Mouse (Mus musculus): ENCODE measurements around the gene Serpina3b.

The Serpina3b gene

DNA sequence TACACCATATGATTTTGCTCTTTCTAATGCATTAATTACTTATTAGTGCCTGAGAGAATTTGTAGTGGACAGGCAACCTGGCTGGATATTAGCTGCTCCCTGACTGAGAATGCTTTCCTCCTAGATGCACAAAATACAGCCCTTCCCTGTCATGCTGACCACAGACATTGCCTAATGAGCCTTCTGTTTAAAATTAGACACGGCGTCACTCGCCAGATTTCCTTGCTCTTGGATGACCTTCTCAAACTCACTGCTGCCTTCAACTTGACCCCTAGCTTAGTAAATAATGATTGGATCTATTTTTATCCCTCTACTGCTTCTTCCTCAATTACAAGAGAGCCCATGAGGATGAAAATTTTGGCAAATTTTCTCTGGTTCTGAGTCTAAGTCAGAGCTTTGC lies 47.0 kb downstream of the Serpina3b start:
- no peak for DNase-seq (ENCODE audit: low read depth, low spot score)

DNA sequence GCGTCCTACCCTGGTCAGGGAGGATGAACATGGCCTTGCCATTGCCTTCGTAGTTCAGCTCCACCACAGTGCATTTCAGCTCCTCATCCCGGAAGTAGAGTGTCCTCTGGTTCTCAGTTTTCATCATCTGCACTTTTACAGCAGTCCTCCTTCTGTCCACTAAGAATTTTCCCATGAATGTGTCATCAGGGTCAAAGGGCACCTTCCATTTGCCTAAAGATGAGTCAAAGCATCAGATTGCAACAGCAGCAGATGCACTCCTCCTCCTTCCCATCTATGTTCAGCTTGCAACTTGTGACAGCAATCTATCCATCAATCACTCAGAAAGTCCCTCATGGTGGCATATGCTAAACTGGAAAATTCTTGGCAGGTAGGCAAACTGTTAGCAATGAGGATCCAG lies 47.8 kb downstream of the Serpina3b start:
- DNase-seq (ENCODE audit: low read depth, low spot score): no peak

DNA sequence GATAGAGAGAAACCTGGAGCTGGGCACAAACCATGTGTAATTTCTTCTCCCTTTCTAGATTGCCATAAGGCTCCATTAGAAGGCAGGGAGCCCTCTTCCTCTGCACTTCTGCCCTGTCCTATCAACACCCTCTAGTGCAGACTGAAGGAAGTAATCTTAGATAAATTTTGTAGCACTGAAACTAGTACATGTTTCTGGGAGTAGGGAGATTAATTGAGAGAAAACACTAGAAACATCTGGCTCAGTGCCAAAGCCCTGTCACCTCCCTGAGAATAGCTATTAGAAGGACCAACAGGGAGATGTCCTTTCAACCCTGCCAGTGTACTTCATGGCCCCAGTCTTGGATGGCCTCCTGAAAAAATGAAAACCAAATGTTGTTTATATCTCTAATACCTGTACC lies 50.8 kb downstream of the Serpina3b start:
- DNase-seq (ENCODE audit: low read depth, low spot score): no peak

DNA sequence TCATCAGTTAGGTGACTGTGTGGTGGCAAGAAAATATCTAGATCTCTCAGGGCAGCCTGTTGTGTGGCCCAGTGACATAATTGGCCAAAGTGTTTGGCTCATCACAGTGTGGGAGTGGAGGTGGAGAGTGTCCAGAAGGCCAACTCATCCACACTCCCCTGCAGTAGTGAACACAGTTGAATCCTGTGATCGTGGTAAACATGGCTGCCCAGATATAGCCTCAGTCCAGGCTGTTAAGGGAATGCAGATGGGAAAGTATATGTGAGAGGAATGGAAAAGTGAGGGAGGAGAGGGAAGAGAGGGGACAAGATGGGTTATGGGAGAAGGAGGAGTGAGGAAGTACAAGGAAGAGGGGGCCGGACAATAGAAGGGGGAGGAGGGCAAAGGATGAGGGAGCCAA lies 51.2 kb downstream of the Serpina3b start:
- DNase-seq (ENCODE audit: low read depth, low spot score): no peak

DNA sequence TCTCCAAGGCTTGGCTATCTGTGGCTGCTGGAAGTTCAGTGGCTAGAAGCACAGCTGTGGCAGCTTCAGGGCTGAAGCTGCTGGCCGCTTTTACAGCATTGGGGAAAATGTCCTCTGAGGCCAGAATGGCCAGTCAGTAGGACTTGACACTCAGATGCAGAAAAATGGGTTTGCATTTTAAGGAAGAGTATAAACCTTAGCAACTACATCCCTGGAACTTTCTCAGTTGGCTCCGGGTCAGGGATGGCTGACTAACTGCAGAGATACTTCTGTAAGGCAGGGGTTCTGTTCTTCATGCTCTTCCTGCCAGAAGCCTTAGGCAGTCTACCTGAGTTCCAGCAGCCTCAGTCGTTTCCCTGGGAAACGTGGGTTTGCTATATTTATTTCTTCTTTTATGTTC lies 57.2 kb downstream of the Serpina3b start:
- DNase-seq (ENCODE audit: low read depth, low spot score): no peak

DNA sequence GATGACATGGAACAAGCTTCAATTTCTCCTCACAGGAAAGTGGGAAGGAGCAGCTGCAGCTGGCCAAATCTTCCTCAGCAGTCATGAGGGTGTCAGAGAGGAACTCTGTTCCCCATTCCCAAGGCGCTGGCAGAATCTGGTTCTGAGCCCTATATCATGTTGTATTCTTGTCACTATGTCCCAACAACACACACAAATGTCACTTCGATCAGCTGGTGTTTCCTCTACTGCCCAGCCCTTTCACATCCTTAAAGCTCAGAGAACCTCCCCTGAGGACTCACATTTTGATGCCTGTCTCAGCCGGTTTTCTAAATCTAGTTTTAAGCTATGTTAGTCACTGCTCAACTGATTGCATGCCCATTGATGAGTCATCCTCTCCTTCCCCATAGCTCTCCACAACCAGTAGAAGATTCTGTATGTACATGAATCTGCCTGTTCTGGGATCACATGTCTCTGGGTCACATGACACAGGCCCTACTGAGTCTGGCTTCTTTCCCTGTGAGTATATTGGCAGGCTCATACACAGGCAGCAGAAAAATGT lies 58.3 kb downstream of the Serpina3b start:
- peak; percentile 39 for DNase-seq (ENCODE audit: low read depth, low spot score)
